Mouse (Mus musculus): ENCODE measurements around the gene Tcap.

The Tcap gene

GRCm38 (mm10) chr11:98412797-98413301, 29.2 kb downstream of the Tcap start:
- DNase-seq (ENCODE audit: low spot score), result peak; percentile 51

DNA sequence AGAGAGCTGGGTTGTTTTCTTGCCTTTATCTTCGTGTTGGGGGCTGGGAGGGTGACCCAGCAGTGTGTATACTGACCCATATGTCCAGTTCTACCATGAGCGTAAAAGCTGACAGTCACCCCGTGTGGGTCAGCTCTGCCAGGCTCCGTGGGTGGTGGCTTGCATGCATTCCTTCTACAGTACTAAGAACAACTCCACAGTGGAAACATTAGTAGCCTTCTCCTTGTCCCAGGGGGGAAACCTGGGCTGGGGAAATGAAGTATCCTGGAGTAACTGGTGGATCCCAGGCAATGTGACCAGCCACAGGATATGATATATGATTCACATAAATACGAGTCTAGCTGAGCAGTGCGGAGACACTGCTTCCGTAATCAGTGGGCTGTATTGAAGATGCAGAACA, 30.1 kb downstream of the Tcap start:
- no peak for DNase-seq (ENCODE audit: low spot score)

- peak; percentile 47 for DNase-seq (ENCODE audit: low spot score)
These were observed 30.6 kb downstream of the Tcap start for GRCm38 (mm10) chr11:98414162-98414561.

DNA sequence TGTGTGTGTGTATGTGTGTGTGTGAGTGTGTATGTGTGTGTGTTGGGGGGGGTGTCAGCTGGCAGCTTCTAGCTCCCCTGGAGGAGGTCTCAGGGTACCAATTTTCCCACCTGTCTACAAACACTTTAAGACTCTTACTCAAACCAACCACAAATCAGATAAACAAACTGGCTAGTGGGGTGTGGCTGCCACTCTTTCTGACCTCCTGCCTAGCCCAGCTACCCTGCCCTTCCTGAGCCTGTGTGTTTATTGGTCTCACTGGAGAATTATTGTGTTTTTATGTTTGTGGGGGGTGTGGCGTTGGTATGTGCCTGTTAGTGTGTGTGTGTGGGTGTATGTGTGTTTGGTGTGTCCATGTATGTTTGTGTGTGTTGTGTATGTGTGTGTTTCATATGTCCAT, 33.5 kb downstream of the Tcap start:
- DNase-seq (ENCODE audit: low spot score), result no peak

- no peak for DNase-seq (ENCODE audit: low spot score)
These were observed 34.7 kb downstream of the Tcap start for GRCm38 (mm10) chr11:98418273-98418672.

DNA sequence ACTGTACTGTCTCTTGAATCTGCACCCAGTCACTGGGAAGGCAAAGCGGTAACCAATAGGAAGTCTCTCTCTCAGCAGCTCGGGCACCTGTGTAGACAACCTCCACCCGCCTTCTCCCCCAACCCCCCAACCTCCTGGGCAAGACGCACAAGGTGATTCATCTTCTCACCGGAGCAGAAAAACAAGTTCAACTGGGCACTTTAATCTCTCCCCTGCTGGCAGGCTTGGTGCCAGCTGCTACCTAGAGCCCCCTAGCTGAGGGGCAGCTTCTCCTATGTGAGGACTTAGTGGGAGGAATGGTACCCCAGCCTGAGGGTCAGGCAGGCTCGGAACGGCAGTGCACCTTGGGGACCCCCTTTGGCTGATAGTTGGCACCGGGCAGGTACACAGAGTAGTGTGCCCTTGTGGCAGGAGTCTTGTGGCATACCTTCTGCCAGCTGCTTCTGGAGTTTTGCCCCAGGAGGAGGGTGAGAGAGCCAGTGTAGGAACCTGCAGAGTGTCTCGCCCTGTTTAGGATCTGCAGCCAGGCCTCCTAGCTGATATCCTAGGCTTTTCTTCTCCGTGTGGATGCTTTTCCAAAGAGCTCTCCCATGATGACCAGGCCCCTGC, 35.4 kb downstream of the Tcap start:
- no peak for DNase-seq (ENCODE audit: low spot score)

- no peak for DNase-seq (ENCODE audit: low spot score)
These were observed 43.0 kb downstream of the Tcap start for GRCm38 (mm10) chr11:98426592-98426991.

DNA sequence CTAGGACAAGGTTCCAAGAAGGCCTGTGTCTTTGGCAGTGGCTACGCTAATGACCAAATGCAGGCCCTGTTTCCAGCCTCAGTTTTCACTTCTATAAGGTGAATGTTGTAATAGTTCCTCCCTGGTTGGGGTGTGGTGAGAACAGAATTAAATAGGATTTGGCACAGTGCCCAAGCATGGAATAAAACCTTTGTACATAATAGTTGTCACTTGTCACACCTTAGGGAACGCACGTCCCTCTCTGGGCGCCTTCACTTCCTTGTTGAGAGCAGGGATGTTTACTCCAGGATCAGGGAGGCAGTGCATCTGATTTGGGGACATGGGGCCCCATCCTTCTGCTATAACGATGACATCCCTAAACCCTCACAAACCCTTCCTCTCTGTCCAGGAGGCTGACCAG, 44.8 kb downstream of the Tcap start:
- no peak for DNase-seq (ENCODE audit: low spot score)

GRCm38 (mm10) chr11:98431743-98432502, 48.3 kb downstream of the Tcap start:
- no peak for DNase-seq (ENCODE audit: low spot score)
